Mouse (Mus musculus): ENCODE measurements at regions not wholly inside any gene's neighbourhood (a gene's known extent, or its start where the extent isn't known, plus 50 kb on each side); places are given as distances from the start of the nearest gene placed in this dataset.

GRCm38 (mm10) chr2:77358176-77358575, 77.8 kb upstream of the Sestd1 start:
- DNase-seq = no peak

GRCm38 (mm10) chr2:77356798-77357197, 76.4 kb upstream of the Sestd1 start:
- no peak for DNase-seq

- no peak for DNase-seq
Measured at GRCm38 (mm10) chr2:77351987-77352628, 71.7 kb upstream of the Sestd1 start.

GRCm38 (mm10) chr2:77347027-77347426, 66.6 kb upstream of the Sestd1 start:
- DNase-seq = no peak

GRCm38 (mm10) chr2:77343736-77344440, 63.5 kb upstream of the Sestd1 start:
- peak; percentile 29 to 32 for DNase-seq

GRCm38 (mm10) chr2:77342416-77342815, 62.0 kb upstream of the Sestd1 start:
- no peak for DNase-seq

GRCm38 (mm10) chr2:77341575-77342332, 61.4 kb upstream of the Sestd1 start:
- DNase-seq = peak; percentile 97 to 98

GRCm38 (mm10) chr2:77340076-77340475, 59.7 kb upstream of the Sestd1 start:
- DNase-seq = no peak

GRCm38 (mm10) chr2:77337786-77338406, 57.5 kb upstream of the Sestd1 start:
- no peak for DNase-seq

GRCm38 (mm10) chr2:77337318-77337717, 56.9 kb upstream of the Sestd1 start:
- no peak for DNase-seq

GRCm38 (mm10) chr2:77336810-77337209, 56.4 kb upstream of the Sestd1 start:
- no peak for DNase-seq

GRCm38 (mm10) chr2:77334706-77335105, 54.3 kb upstream of the Sestd1 start:
- DNase-seq = no peak

GRCm38 (mm10) chr2:77333394-77334079, 53.1 kb upstream of the Sestd1 start:
- DNase-seq = no peak

Data from kidney, postnatal 4 days (tissue).